Mouse (Mus musculus) G1E (cell line): Measurements from ENCODE around the gene Ap3d1. TPM values are rescaled to one million over a fixed set of nuclear protein-coding genes. Genes with fewer than 3 reads are reported as not detected.
A peak's percentile ranks its signal among the peaks of the same experiment; 100 is the strongest.

ENCODE experiments used
- ATAC-seq: 2 replicates; pipeline ENCODE4 v1.8.0; 2016; ENCODE audit warnings: mild to moderate bottlenecking; ENCODE audit not compliant: insufficient number of reproducible peaks, poor library complexity, low FRiP score, severe bottlenecking; ENCODE audit errors: extremely low read depth
- DNase-seq: peaks from one replicate; pipeline ENCODE4 v3.0.0; 2012; ENCODE audit warnings: low spot score
- H3K27me3 ChIP-seq: 2 replicates; pipeline ENCODE4 v1.6.1; 2012; ENCODE audit warnings: mild to moderate bottlenecking, low read length, inconsistent platforms; ENCODE audit not compliant: insufficient read depth
- H3K36me3 ChIP-seq: replicated peaks from 2 replicates; pipeline ENCODE3; 2012; ENCODE audit warnings: mild to moderate bottlenecking, inconsistent platforms
- H3K4me1 ChIP-seq: 2 replicates; pipeline ENCODE4 v1.6.1; 2012; ENCODE audit warnings: low read depth, low read length, inconsistent platforms, mixed read lengths; ENCODE audit not compliant: insufficient read depth
- H3K4me3 ChIP-seq: 2 replicates; pipeline ENCODE4 v1.5.1; 2012; ENCODE audit warnings: low read depth, mild to moderate bottlenecking, inconsistent platforms, low read length, moderate library complexity, mixed read lengths
- H3K9me3 ChIP-seq: replicated peaks from 2 replicates; pipeline ENCODE4 v1.6.1; 2012; ENCODE audit warnings: inconsistent platforms
- CTCF ChIP-seq: IDR thresholded peaks from 2 replicates; pipeline ENCODE4 v1.5.1; 2012; ENCODE audit warnings: low read depth, low read length, inconsistent platforms, mixed read lengths
- GATA1 ChIP-seq: IDR thresholded peaks from 2 replicates; pipeline ENCODE4 v1.6.1; 2012; ENCODE audit warnings: borderline replicate concordance, low read length, inconsistent platforms, mixed read lengths
- GATA2 ChIP-seq: IDR thresholded peaks from 2 replicates; pipeline ENCODE4 v1.6.1; 2012; ENCODE audit warnings: low read depth, low read length, inconsistent platforms, borderline replicate concordance
- POLR2AphosphoS5 ChIP-seq: IDR thresholded peaks from 2 replicates; pipeline ENCODE4 v1.6.1; 2012; ENCODE audit warnings: low read depth, low read length, inconsistent platforms; ENCODE audit not compliant: insufficient replicate concordance
- TAL1 ChIP-seq: conservative IDR thresholded peaks from 2 replicates; pipeline ENCODE4 v1.6.1; 2012; ENCODE audit warnings: low read depth, low read length, inconsistent platforms, mixed read lengths
- polyA plus RNA-seq: library from polyadenylated mRNA; stranded (reverse); fragments of >175 nt; gene quantifications from 2 replicates; pipeline ENCODE4 v1.2.3, GENCODE M21; 2012
- total RNA-seq, 2 experiments: library from RNA; stranded (forward) in 1 of 2; stranded (reverse) in 1 of 2; fragments of 200-1000 nt in 1 of 2; fragments of >200 nt in 1 of 2; fragmentation: Nextera tagmentation in 1 of 2; gene quantifications; 2 replicates each; pipeline ENCODE4 v1.2.3; 2014 to 2017

The Ap3d1 gene
- total and polyA plus RNA-seq, 3 experiments, result 39.4 to 133 (median 72.3) TPM

GRCm38 (mm10) chr10:80773816-80774215 lies 31.8 kb upstream of the Ap3d1 start:
- no peaks in the 10 kb centered on the region for H3K27me3 ChIP-seq
- peaks cover 98% of the 10 kb centered on the region for H3K36me3 ChIP-seq
- H3K4me3 ChIP-seq, result no peak overlapping the region
- H3K9me3 ChIP-seq, result no peaks in the 10 kb centered on the region
- TF ChIP-seq CTCF, result no peak
- no peak for TF ChIP-seq POLR2AphosphoS5
- TF ChIP-seq GATA1, result no peak
- no peak for TF ChIP-seq TAL1
- TF ChIP-seq GATA2, result no peak
- DNase-seq (no peak), ATAC-seq (no peak)
- peaks cover 24% of the 10 kb centered on the region; the same call in 1 of the 2 replicates for H3K4me1 ChIP-seq

- Histone ChIP-seq H3K27me3 (no peaks in the 10 kb centered on the region), H3K4me1 (peaks cover 31% of the 10 kb centered on the region), H3K36me3 (peaks cover 96% of the 10 kb centered on the region), H3K9me3 (no peaks in the 10 kb centered on the region), H3K4me3 (no peak overlapping the region)
- TF ChIP-seq POLR2AphosphoS5 (no peak), TAL1 (no peak), GATA1 (no peak), CTCF (no peak), GATA2 (no peak)
- ATAC-seq (no peak), DNase-seq (no peak)
Measured at GRCm38 (mm10) chr10:80768365-80768764, 26.3 kb upstream of the Ap3d1 start.

- no peak for DNase-seq
- Histone ChIP-seq H3K4me3 (no peak overlapping the region), H3K36me3 (peaks cover 95% of the 10 kb centered on the region), H3K27me3 (no peaks in the 10 kb centered on the region), H3K4me1 (peaks cover 47% of the 10 kb centered on the region), H3K9me3 (no peaks in the 10 kb centered on the region)
- ATAC-seq, result no peak
- TF ChIP-seq TAL1 (no peak), CTCF (no peak), GATA1 (no peak), GATA2 (no peak), POLR2AphosphoS5 (no peak)
Measured at GRCm38 (mm10) chr10:80766161-80766815, 24.2 kb upstream of the Ap3d1 start.

GRCm38 (mm10) chr10:80765746-80766145 lies 23.7 kb upstream of the Ap3d1 start:
- DNase-seq (no peak), ATAC-seq (no peak)
- no peaks in the 10 kb centered on the region for H3K27me3 ChIP-seq
- H3K4me1 ChIP-seq, result peaks cover 52% of the 10 kb centered on the region
- no peak for TF ChIP-seq POLR2AphosphoS5
- H3K9me3 ChIP-seq, result no peaks in the 10 kb centered on the region
- peaks cover 94% of the 10 kb centered on the region for H3K36me3 ChIP-seq
- no peak overlapping the region for H3K4me3 ChIP-seq

GRCm38 (mm10) chr10:80763502-80763901 lies 21.4 kb upstream of the Ap3d1 start:
- Histone ChIP-seq H3K27me3 (no peaks in the 10 kb centered on the region), H3K9me3 (no peaks in the 10 kb centered on the region), H3K4me1 (peaks cover 65% of the 10 kb centered on the region), H3K4me3 (no peak overlapping the region), H3K36me3 (peaks cover 96% of the 10 kb centered on the region)
- DNase-seq (peak; percentile 56), ATAC-seq (peak; percentile 15; the same call in 1 of the 2 replicates)
- no peak for TF ChIP-seq CTCF
- TF ChIP-seq GATA2, result no peak
- no peak for TF ChIP-seq TAL1
- TF ChIP-seq POLR2AphosphoS5, result no peak
- no peak for TF ChIP-seq GATA1

- H3K27me3 ChIP-seq, result no peaks in the 10 kb centered on the region
- DNase-seq (no peak), ATAC-seq (no peak)
- TF ChIP-seq POLR2AphosphoS5 (no peak), CTCF (no peak), GATA1 (no peak), GATA2 (no peak), TAL1 (no peak)
- H3K4me3 ChIP-seq, result no peak overlapping the region
- H3K36me3 ChIP-seq, result peaks cover 97% of the 10 kb centered on the region
- H3K9me3 ChIP-seq, result no peaks in the 10 kb centered on the region
- H3K4me1 ChIP-seq, result peaks cover 82% of the 10 kb centered on the region
Measured at GRCm38 (mm10) chr10:80761821-80762220, 19.8 kb upstream of the Ap3d1 start.
